28 mouse cellular contexts compared by ENCODE assay signal in genomic region chr2:11138076-11138475, GRCm38 (mm10).
"Had no signal": no experiment of that assay in that cellular context is flagged by ENCODE, and none has a peak within 500 bp of the region (broad histone marks: within the 10 kb centered on the region; RNA-seq: fewer than 3 reads in every experiment).

No protein-coding gene starts in this region.

- H3K27ac ChIP-seq: limb, embryonic 10.5 days; limb, embryonic 12.5 days; limb, embryonic 13.5 days; limb, embryonic 15.5 days; liver, embryonic 12.5 days; liver, embryonic 13.5 days; liver, embryonic 14.5 days; liver, embryonic 15.5 days; lung, embryonic 15.5 days; macrophage; midbrain, embryonic 10.5 days; midbrain, embryonic 12.5 days; midbrain, embryonic 13.5 days; midbrain, embryonic 15.5 days; neural tube, embryonic 12.5 days had no signal

- H3K36me3 ChIP-seq: limb, embryonic 10.5 days; limb, embryonic 12.5 days; limb, embryonic 13.5 days; limb, embryonic 15.5 days; liver, embryonic 12.5 days; liver, embryonic 13.5 days; liver, embryonic 15.5 days; lung, embryonic 15.5 days; midbrain, embryonic 10.5 days; midbrain, embryonic 12.5 days; midbrain, embryonic 13.5 days; midbrain, embryonic 15.5 days; neural tube, embryonic 12.5 days had no signal

- H3K9ac ChIP-seq: limb, embryonic 12.5 days; limb, embryonic 13.5 days; limb, embryonic 15.5 days; liver, embryonic 12.5 days; liver, embryonic 13.5 days; liver, embryonic 14.5 days; liver, embryonic 15.5 days; liver, postnatal 0 days; lung, embryonic 14.5 days; lung, embryonic 15.5 days; midbrain, embryonic 12.5 days; midbrain, embryonic 13.5 days; midbrain, embryonic 15.5 days; neural tube, embryonic 12.5 days had no signal

- H3K4me1 ChIP-seq: limb, embryonic 10.5 days; limb, embryonic 12.5 days; limb, embryonic 13.5 days; limb, embryonic 15.5 days; liver, embryonic 12.5 days; liver, embryonic 13.5 days; liver, embryonic 15.5 days; lung, embryonic 15.5 days; midbrain, embryonic 10.5 days; midbrain, embryonic 12.5 days; midbrain, embryonic 13.5 days; midbrain, embryonic 15.5 days; neural tube, embryonic 12.5 days had no signal

- DNase-seq: left cerebral cortex, postnatal 4 days; liver; liver, embryonic 13.5 days; liver, postnatal 0 days; lung, adult 18-20 months; lung, adult 2 months; lung, embryonic 14.5 days; lung, postnatal 10 days; lung, postnatal 14 days; lung, postnatal 36 days; lung, postnatal 4 days; midbrain, embryonic 14.5 days had no signal

- H3K9me3 ChIP-seq: limb, embryonic 10.5 days; limb, embryonic 15.5 days; liver, embryonic 12.5 days; liver, embryonic 13.5 days; liver, embryonic 15.5 days; lung, embryonic 15.5 days; midbrain, embryonic 10.5 days; midbrain, embryonic 12.5 days; midbrain, embryonic 13.5 days; midbrain, embryonic 15.5 days had no signal

- H3K4me3 ChIP-seq: limb, embryonic 10.5 days; limb, embryonic 12.5 days; limb, embryonic 13.5 days; limb, embryonic 15.5 days; liver, embryonic 12.5 days; liver, embryonic 13.5 days; liver, embryonic 15.5 days; lung, embryonic 15.5 days; megakaryocyte, embryonic 14.5 days; midbrain, embryonic 10.5 days; midbrain, embryonic 12.5 days; midbrain, embryonic 13.5 days; midbrain, embryonic 15.5 days; myocyte; neural tube, embryonic 12.5 days had no signal
